Comparison of ENCODE assay signal across 23 mouse cellular contexts in genomic region chr7:137555481-137555880, GRCm38 (mm10).
A peak's percentile ranks its signal among the peaks of the same experiment; 100 is the strongest.
DNase-seq lines count a peak whose midpoint lies in the region; ATAC-seq lines count a peak whose summit lies in the region.
"Had no signal": no experiment of that assay in that cellular context is flagged by ENCODE, and none has a peak within 500 bp of the region (broad histone marks: within the 10 kb centered on the region; RNA-seq: fewer than 3 reads in every experiment).

No protein-coding gene starts in this region.

- no peak overlapping the region for H3K9ac ChIP-seq in forebrain, embryonic 11.5 days (ENCODE audit: low read length)
- H3K9ac ChIP-seq in forebrain, embryonic 12.5 days: no peak overlapping the region
- H3K9ac ChIP-seq in hindbrain, embryonic 11.5 days (ENCODE audit: low read depth, low read length): no peak overlapping the region
- H3K9ac ChIP-seq in hindbrain, embryonic 16.5 days (ENCODE audit: low read depth, low read length): no peak overlapping the region
- H3K9ac ChIP-seq in midbrain, embryonic 12.5 days (replicated peaks): no peak overlapping the region
- H3K9ac ChIP-seq in midbrain, embryonic 14.5 days (replicated peaks; ENCODE audit: low read length): no peak overlapping the region
- H3K9ac ChIP-seq: embryonic facial prominence, embryonic 12.5 days; forebrain, embryonic 13.5 days; forebrain, postnatal 0 days; hindbrain, embryonic 12.5 days had no signal

- ATAC-seq in forebrain, embryonic 11.5 days (replicated peaks; ENCODE audit: low FRiP score): no peak
- no peak for ATAC-seq in forebrain, embryonic 12.5 days (ENCODE audit: low FRiP score)
- no peak for ATAC-seq in hindbrain, embryonic 11.5 days (ENCODE audit: low FRiP score)
- ATAC-seq in hindbrain, embryonic 16.5 days: no peak
- ATAC-seq in midbrain, embryonic 12.5 days (ENCODE audit: low FRiP score, low read depth): no peak
- no peak for ATAC-seq in midbrain, embryonic 14.5 days (ENCODE audit: low FRiP score, low TSS enrichment)
- ATAC-seq in frontal cortex, adult (ENCODE audit: low TSS enrichment): no peak
- ATAC-seq: CD4-positive, CD25-positive, alpha-beta regulatory T cell, adult 4 months; forebrain, embryonic 13.5 days; forebrain, postnatal 0 days had no signal

- H3K4me1 ChIP-seq in forebrain, embryonic 11.5 days (replicated peaks; ENCODE audit: control insufficient read depth, insufficient read depth, low read length): no peaks in the 10 kb centered on the region
- H3K4me1 ChIP-seq in forebrain, embryonic 12.5 days: no peaks in the 10 kb centered on the region
- no peaks in the 10 kb centered on the region for H3K4me1 ChIP-seq in hindbrain, embryonic 11.5 days (replicated peaks; ENCODE audit: control insufficient read depth, insufficient read depth, low read length)
- no peaks in the 10 kb centered on the region for H3K4me1 ChIP-seq in hindbrain, embryonic 16.5 days (ENCODE audit: control insufficient read depth, insufficient read depth, low read depth, low read length)
- H3K4me1 ChIP-seq in midbrain, embryonic 12.5 days: peaks cover 5% of the 10 kb centered on the region; the same call in 1 of the 2 replicates
- 0 out of 2 replicates have a peak, but pooled peaks cover 4% of the 10 kb centered on the region for H3K4me1 ChIP-seq in midbrain, embryonic 14.5 days (ENCODE audit: control insufficient read depth, insufficient read depth, low read length)
- H3K4me1 ChIP-seq: embryonic facial prominence, embryonic 12.5 days; forebrain, embryonic 13.5 days had no signal

- H3K36me3 ChIP-seq in forebrain, embryonic 11.5 days (ENCODE audit: control insufficient read depth, insufficient read depth, low read length): no peaks in the 10 kb centered on the region
- H3K36me3 ChIP-seq in forebrain, embryonic 12.5 days (replicated peaks): no peaks in the 10 kb centered on the region
- H3K36me3 ChIP-seq in hindbrain, embryonic 11.5 days (ENCODE audit: control insufficient read depth, insufficient read depth, low read length): no peaks in the 10 kb centered on the region
- no peaks in the 10 kb centered on the region for H3K36me3 ChIP-seq in hindbrain, embryonic 16.5 days (ENCODE audit: control insufficient read depth, insufficient read depth, low read length)
- no peaks in the 10 kb centered on the region for H3K36me3 ChIP-seq in midbrain, embryonic 12.5 days
- no peaks in the 10 kb centered on the region for H3K36me3 ChIP-seq in midbrain, embryonic 14.5 days (ENCODE audit: control insufficient read depth, insufficient read depth, low read length)
- H3K36me3 ChIP-seq: embryonic facial prominence, embryonic 12.5 days; G1E; hindbrain, embryonic 12.5 days had no signal

- no peak overlapping the region for H3K4me3 ChIP-seq in forebrain, embryonic 11.5 days (ENCODE audit: low read depth, low read length)
- no peak overlapping the region for H3K4me3 ChIP-seq in forebrain, embryonic 12.5 days (replicated peaks)
- no peak overlapping the region for H3K4me3 ChIP-seq in hindbrain, embryonic 11.5 days (ENCODE audit: low read depth, low read length)
- no peak overlapping the region for H3K4me3 ChIP-seq in hindbrain, embryonic 16.5 days (ENCODE audit: low read length)
- no peak overlapping the region for H3K4me3 ChIP-seq in midbrain, embryonic 12.5 days
- H3K4me3 ChIP-seq in midbrain, embryonic 14.5 days (replicated peaks; ENCODE audit: low read depth, low read length): no peak overlapping the region
- H3K4me3 ChIP-seq: embryonic facial prominence, embryonic 12.5 days; forebrain, embryonic 13.5 days; gastrocnemius, adult 2 months; hindbrain, embryonic 12.5 days had no signal

- DNase-seq in forebrain, embryonic 11.5 days (ENCODE audit: low spot score): peak; percentile 20
- peak; percentile 2 for DNase-seq in hindbrain, embryonic 11.5 days (ENCODE audit: low spot score)
- DNase-seq in midbrain, embryonic 14.5 days: no peak
- DNase-seq: adrenal gland, adult 8-10 months; adrenal gland, postnatal 36 days; B cell, adult 2 months; cerebellum, adult 11 months; cerebellum, adult 8-10 months; cerebellum, postnatal 14 days; embryo, embryonic 11 days; forebrain, postnatal 0 days; gastrocnemius, adult 2 months; gastrocnemius, postnatal 25 days had no signal

- WGBS in forebrain, embryonic 11.5 days: 61% methylated on average over 2 of the region's 2 CpGs
- 65% methylated on average over 2 of the region's 2 CpGs for WGBS in forebrain, embryonic 12.5 days
- 65% methylated on average over 2 of the region's 2 CpGs for WGBS in hindbrain, embryonic 11.5 days
- WGBS in hindbrain, embryonic 16.5 days: 46% methylated on average over 2 of the region's 2 CpGs
- 43% methylated on average over 2 of the region's 2 CpGs for WGBS in midbrain, embryonic 12.5 days
- WGBS in midbrain, embryonic 14.5 days: 26% methylated on average over 2 of the region's 2 CpGs

- H3K4me2 ChIP-seq in forebrain, embryonic 11.5 days (ENCODE audit: low read depth, low read length, severe bottlenecking): no peak overlapping the region
- H3K4me2 ChIP-seq in forebrain, embryonic 12.5 days: no peak overlapping the region
- H3K4me2 ChIP-seq in hindbrain, embryonic 11.5 days (replicated peaks; ENCODE audit: low read depth, low read length): no peak overlapping the region
- no peak overlapping the region for H3K4me2 ChIP-seq in hindbrain, embryonic 16.5 days (ENCODE audit: low read length)
- no peak overlapping the region for H3K4me2 ChIP-seq in midbrain, embryonic 12.5 days (replicated peaks)
- H3K4me2 ChIP-seq in midbrain, embryonic 14.5 days (ENCODE audit: low read length): no peak overlapping the region
- H3K4me2 ChIP-seq: embryonic facial prominence, embryonic 12.5 days; forebrain, embryonic 13.5 days; heart, embryonic 11.5 days; hindbrain, embryonic 12.5 days had no signal

- no peaks in the 10 kb centered on the region for H3K27me3 ChIP-seq in forebrain, embryonic 11.5 days (ENCODE audit: control insufficient read depth, insufficient read depth, low read length)
- no peaks in the 10 kb centered on the region for H3K27me3 ChIP-seq in forebrain, embryonic 12.5 days
- H3K27me3 ChIP-seq in hindbrain, embryonic 11.5 days (ENCODE audit: control insufficient read depth, insufficient read depth, low read length): no peaks in the 10 kb centered on the region
- no peaks in the 10 kb centered on the region for H3K27me3 ChIP-seq in hindbrain, embryonic 16.5 days (replicated peaks; ENCODE audit: control insufficient read depth, insufficient read depth, low read length)
- H3K27me3 ChIP-seq in midbrain, embryonic 12.5 days: no peaks in the 10 kb centered on the region
- no peaks in the 10 kb centered on the region for H3K27me3 ChIP-seq in midbrain, embryonic 14.5 days (ENCODE audit: control insufficient read depth, insufficient read depth, low read length)
- H3K27me3 ChIP-seq: embryonic facial prominence, embryonic 12.5 days; forebrain, embryonic 13.5 days; hindbrain, embryonic 12.5 days had no signal

- H3K27ac ChIP-seq in forebrain, embryonic 11.5 days (ENCODE audit: low read depth, low read length): no peak overlapping the region
- H3K27ac ChIP-seq in forebrain, embryonic 12.5 days: no peak overlapping the region
- H3K27ac ChIP-seq in hindbrain, embryonic 11.5 days (ENCODE audit: low read depth, low read length): no peak overlapping the region
- H3K27ac ChIP-seq in hindbrain, embryonic 16.5 days (ENCODE audit: low read depth, low read length): no peak overlapping the region
- peak overlapping the region; percentile 35; the same call in 1 of the 2 replicates for H3K27ac ChIP-seq in midbrain, embryonic 12.5 days (replicated peaks)
- no peak overlapping the region for H3K27ac ChIP-seq in midbrain, embryonic 14.5 days (replicated peaks; ENCODE audit: low read depth, low read length)
- H3K27ac ChIP-seq: embryonic facial prominence, embryonic 12.5 days; forebrain, embryonic 13.5 days; gastrocnemius, adult 2 months; hindbrain, embryonic 12.5 days had no signal

- no peaks in the 10 kb centered on the region for H3K9me3 ChIP-seq in forebrain, embryonic 11.5 days (ENCODE audit: control insufficient read depth, low read length)
- no peaks in the 10 kb centered on the region for H3K9me3 ChIP-seq in forebrain, embryonic 12.5 days
- H3K9me3 ChIP-seq in hindbrain, embryonic 11.5 days (ENCODE audit: control insufficient read depth, low read length): no peaks in the 10 kb centered on the region
- no peaks in the 10 kb centered on the region for H3K9me3 ChIP-seq in hindbrain, embryonic 16.5 days (ENCODE audit: control insufficient read depth, low read length)
- H3K9me3 ChIP-seq in midbrain, embryonic 12.5 days: no peaks in the 10 kb centered on the region
- H3K9me3 ChIP-seq in midbrain, embryonic 14.5 days (ENCODE audit: control insufficient read depth, low read length): no peaks in the 10 kb centered on the region
- H3K9me3 ChIP-seq: embryonic facial prominence, embryonic 12.5 days; forebrain, embryonic 13.5 days; hindbrain, embryonic 12.5 days had no signal
